Mouse (Mus musculus) hindbrain, embryonic 14.5 days (tissue): ENCODE measurements around the gene Capn8. TPM values are rescaled to one million over a fixed set of nuclear protein-coding genes. Genes with fewer than 3 reads are reported as not detected.

Experiments used
- ATAC-seq: fragments of 200-750 bp; cut with Nextera tagmentation; 2 replicates; pipeline ENCODE4 v1.8.0; 2017; ENCODE audit warnings: moderate number of reproducible peaks, mild to moderate bottlenecking, moderate TSS enrichment, moderate library complexity; ENCODE audit not compliant: low FRiP score
- DNase-seq: peaks from one replicate; pipeline ENCODE4 v3.0.0-alpha.2; 2015; ENCODE audit warnings: low spot score
- H3K27ac ChIP-seq: fragments of 300-500 bp; sonication (generic); 2 replicates; pipeline ENCODE4 v1.5.1; 2014; ENCODE audit warnings: mild to moderate bottlenecking, moderate library complexity
- H3K27me3 ChIP-seq: fragments of 300-500 bp; sonication (generic); 2 replicates; pipeline ENCODE4 v1.6.1; 2014; ENCODE audit warnings: mild to moderate bottlenecking, low read length, mixed read lengths; ENCODE audit not compliant: control insufficient read depth, insufficient read depth
- H3K36me3 ChIP-seq: fragments of 300-500 bp; sonication (generic); replicated peaks from 2 replicates; pipeline ENCODE4 v1.6.1; 2014; ENCODE audit not compliant: control insufficient read depth, insufficient read depth
- H3K4me1 ChIP-seq: fragments of 300-500 bp; sonication (generic); replicated peaks from 2 replicates; pipeline ENCODE4 v1.6.1; 2014; ENCODE audit warnings: antibody characterized with exemption, low read length, mixed read lengths; ENCODE audit not compliant: control insufficient read depth, insufficient read depth
- H3K4me2 ChIP-seq: fragments of 300-500 bp; sonication (generic); replicated peaks from 2 replicates; pipeline ENCODE4 v1.6.1; 2014; ENCODE audit warnings: mild to moderate bottlenecking, moderate library complexity
- H3K4me3 ChIP-seq: fragments of 300-500 bp; sonication (generic); replicated peaks from 2 replicates; pipeline ENCODE4 v1.5.1; 2014; ENCODE audit warnings: mild to moderate bottlenecking, low read length
- H3K9ac ChIP-seq: fragments of 300-500 bp; sonication (generic); 2 replicates; pipeline ENCODE4 v1.6.1; 2014
- H3K9me3 ChIP-seq: fragments of 300-500 bp; sonication (generic); 2 replicates; pipeline ENCODE4 v1.6.1; 2016; ENCODE audit warnings: low read length; ENCODE audit not compliant: control insufficient read depth
- WGBS: fragments of 180-500 bp; shearing (Covaris S2); extraction: QIAGEN DNeasy Blood & Tissue Kit; methylation state at CpG from one replicate; pipeline ENCODE4 v1.1.7; 2014; 5-methylcytosine and 5-hydroxymethylcytosine counted together
- polyA plus RNA-seq: library from polyadenylated mRNA; unstranded; fragments of >200 nt; fragmentation: Nextera tagmentation; extraction: Ambion mirVana; gene quantifications from 2 replicates; pipeline ENCODE4 v1.2.1, GENCODE M21; 2014

The Capn8 gene
- not detected in 2 replicates for polyA plus RNA-seq

- 82% methylated on average over 5 of the region's 5 CpGs for WGBS
- DNase-seq (no peak), ATAC-seq (no peak)
- no peaks in the 10 kb centered on the region for H3K9me3 ChIP-seq
- H3K27ac ChIP-seq, result no peak within 1 kb of the TSS
- H3K4me2 ChIP-seq, result no peak within 1 kb of the TSS
- H3K4me1 ChIP-seq, result peaks cover 11% of the 10 kb centered on the region
- no peaks in the 10 kb centered on the region for H3K27me3 ChIP-seq
- no peak within 1 kb of the TSS for H3K4me3 ChIP-seq
- no peak within 1 kb of the TSS for H3K9ac ChIP-seq
- no peaks in the 10 kb centered on the region for H3K36me3 ChIP-seq
Measured at GRCm38 (mm10) chr1:182564408-182565120, at the start of gene Capn8. Gene Capn8 (plus strand): TSS chr1:182565007.

GRCm38 (mm10) chr1:182516758-182517676 is 47.8 kb upstream of the Capn8 start, which contains the start of gene Capn2:
Gene Capn2 (minus strand): TSS chr1:182517608.
- H3K4me1 ChIP-seq, result peaks cover 17% of the 10 kb centered on the region
- peaks cover 10% of the 10 kb centered on the region for H3K36me3 ChIP-seq
- no peaks in the 10 kb centered on the region for H3K27me3 ChIP-seq
- H3K4me3 ChIP-seq, result peak within 1 kb of the TSS; percentile 79
- ATAC-seq, result peak; percentile 95
- DNase-seq, result peak; percentile 70
- H3K4me2 ChIP-seq, result peak within 1 kb of the TSS; percentile 86
- H3K9ac ChIP-seq, result peak within 1 kb of the TSS; percentile 89
- no peaks in the 10 kb centered on the region for H3K9me3 ChIP-seq
- WGBS, result under 1% methylated on average over 84 of the region's 84 CpGs
- peak within 1 kb of the TSS; percentile 84 for H3K27ac ChIP-seq

DNA sequence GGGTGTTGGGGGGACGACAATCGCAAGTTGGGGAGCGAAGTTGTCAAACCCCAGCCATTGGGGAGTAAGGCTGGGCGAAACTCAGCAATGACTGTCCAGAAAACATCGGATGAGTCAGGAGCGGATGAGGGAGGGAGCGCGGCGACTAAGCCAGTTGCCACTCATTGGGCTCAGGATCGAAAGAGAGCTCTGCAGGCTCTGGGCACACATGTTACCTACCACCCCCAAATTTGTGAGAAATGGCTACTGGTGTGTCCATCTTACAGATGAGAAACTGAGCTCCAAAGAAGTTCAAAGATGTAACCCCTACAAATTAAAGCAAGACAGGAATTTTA is 47.2 kb upstream of the Capn8 start:
- ATAC-seq (no peak), DNase-seq (no peak)
- Histone ChIP-seq H3K27ac (peak overlapping the region; percentile 84; the same call in 1 of the 2 replicates), H3K9ac (peak overlapping the region; percentile 89), H3K27me3 (no peaks in the 10 kb centered on the region), H3K4me3 (peak overlapping the region; percentile 79), H3K4me2 (peak overlapping the region; percentile 86), H3K4me1 (peaks cover 17% of the 10 kb centered on the region), H3K9me3 (no peaks in the 10 kb centered on the region), H3K36me3 (0 out of 2 replicates have a peak, but pooled peaks cover 5% of the 10 kb centered on the region)
- under 1% methylated on average over 10 of the region's 10 CpGs for WGBS

DNA sequence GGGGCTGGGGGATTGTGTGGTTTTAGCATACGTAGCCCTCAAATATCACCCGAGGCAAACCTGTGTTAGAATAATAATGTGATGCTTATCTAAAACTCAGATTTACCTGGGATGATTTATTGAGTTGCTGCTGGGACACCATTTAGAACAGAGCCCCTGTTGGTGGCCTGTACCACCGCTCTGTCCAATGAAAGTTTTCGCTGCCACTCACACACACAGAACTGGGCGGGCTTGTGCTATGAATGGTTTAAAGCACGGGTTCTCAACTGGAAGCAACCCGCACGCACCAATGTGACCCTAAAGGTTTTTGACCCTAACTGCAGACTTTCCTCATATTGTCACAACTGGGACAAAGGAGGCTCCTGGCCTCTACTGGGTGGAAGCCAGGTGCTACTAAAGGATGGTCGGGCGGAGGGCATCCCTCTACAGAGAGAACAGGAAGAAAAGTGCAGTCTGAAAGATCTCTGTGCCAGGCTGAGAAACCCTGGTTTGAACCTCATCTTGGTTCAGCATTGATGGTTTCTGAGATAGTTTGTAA is 46.6 kb upstream of the Capn8 start:
- H3K4me3 ChIP-seq, result no peak overlapping the region
- H3K4me1 ChIP-seq, result peaks cover 17% of the 10 kb centered on the region
- WGBS, result 49% methylated on average over 10 of the region's 10 CpGs
- peak overlapping the region; percentile 86; the same call in 1 of the 2 replicates for H3K4me2 ChIP-seq
- no peaks in the 10 kb centered on the region for H3K9me3 ChIP-seq
- no peaks in the 10 kb centered on the region for H3K36me3 ChIP-seq
- DNase-seq (no peak), ATAC-seq (no peak)
- no peak overlapping the region for H3K9ac ChIP-seq
- no peak overlapping the region for H3K27ac ChIP-seq
- no peaks in the 10 kb centered on the region for H3K27me3 ChIP-seq

DNA sequence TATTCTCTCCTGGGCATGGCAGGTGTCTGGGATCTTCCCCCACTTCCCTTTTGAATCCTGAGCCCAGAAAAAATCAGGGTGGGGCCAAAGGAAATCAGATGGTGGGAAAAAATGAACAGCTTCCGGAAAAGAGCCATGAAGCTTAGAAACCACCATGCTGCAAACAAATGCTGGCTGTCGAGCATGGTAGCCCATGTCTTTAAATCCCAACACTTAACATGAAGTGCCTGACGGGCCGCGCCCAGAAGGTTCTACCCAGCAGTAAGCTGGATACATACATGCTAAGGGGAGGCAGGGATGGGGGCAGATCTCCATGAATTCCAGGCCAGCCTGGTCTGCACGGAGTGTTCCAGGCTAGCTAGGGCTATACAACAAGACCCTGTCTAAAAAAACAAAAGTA is 46.0 kb upstream of the Capn8 start:
- Histone ChIP-seq H3K9ac (no peak overlapping the region), H3K4me2 (no peak overlapping the region), H3K4me1 (peaks cover 17% of the 10 kb centered on the region), H3K9me3 (no peaks in the 10 kb centered on the region), H3K27ac (no peak overlapping the region), H3K27me3 (no peaks in the 10 kb centered on the region), H3K4me3 (no peak overlapping the region), H3K36me3 (no peaks in the 10 kb centered on the region)
- ATAC-seq (no peak), DNase-seq (no peak)
- 93% methylated on average over 6 of the region's 6 CpGs for WGBS

DNA sequence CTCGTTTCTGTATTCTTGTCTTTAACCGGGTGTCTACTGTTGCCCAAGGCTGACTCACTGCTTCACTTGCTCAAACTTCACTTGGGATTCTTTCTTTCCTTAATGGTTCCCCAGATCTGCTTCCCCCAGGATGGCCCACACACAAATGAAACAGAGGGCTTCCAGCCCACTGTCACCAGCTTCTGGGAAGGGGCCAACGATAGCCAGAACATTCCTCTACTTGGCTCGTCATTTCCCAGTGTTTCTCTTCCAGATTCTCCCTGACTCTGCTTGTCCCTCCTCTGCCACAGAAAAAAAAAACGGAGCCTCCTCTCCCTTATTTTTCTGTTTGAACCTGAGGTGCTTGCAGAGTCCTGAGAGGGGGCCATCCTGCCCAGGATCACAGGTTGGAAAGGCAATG is 45.5 kb upstream of the Capn8 start:
- Histone ChIP-seq H3K27ac (no peak overlapping the region), H3K36me3 (no peaks in the 10 kb centered on the region), H3K27me3 (no peaks in the 10 kb centered on the region), H3K4me2 (no peak overlapping the region), H3K9ac (no peak overlapping the region), H3K4me1 (peaks cover 17% of the 10 kb centered on the region), H3K9me3 (no peaks in the 10 kb centered on the region), H3K4me3 (no peak overlapping the region)
- DNase-seq (no peak), ATAC-seq (no peak)
- 81% methylated on average over 5 of the region's 5 CpGs for WGBS

DNA sequence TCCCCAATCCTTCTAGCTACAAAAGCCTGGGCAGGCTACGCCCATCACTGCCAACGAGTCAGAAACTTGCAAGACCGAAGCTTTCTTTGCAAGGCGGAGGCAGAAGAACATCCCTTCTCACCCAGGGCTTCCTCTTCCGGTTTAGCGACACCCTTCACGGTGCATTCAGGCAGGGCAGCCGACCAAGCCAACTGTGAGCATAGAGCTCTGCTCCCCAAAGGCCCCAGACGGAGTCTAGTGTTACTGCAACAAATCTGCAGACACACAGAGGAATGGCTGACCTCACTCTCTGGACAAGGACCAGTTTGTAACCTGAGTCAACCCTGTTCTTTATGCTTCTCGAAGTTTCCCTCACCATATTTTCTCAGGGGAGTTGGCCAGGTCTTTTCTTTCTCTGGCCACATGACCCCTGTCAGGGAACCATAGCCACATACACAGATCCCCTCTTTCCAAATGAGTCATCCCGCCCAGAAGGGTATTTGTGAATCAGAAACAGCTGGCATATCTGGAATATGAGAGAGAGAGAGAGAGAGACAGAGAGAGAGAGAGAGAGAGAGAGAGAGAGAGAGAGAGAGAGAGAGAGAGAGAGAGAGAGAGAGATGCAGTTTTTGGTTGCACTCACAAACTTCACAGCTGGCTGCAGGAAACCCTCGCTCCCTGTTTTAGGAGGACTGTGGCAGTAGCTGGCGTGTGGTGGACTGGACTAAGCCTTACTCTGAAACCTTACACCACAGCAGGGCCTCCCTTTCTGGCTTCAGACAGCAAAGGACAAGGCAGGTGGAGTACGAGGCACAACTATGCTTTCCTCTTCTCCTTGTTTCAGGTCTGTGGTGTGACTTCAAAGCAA is 44.5 kb upstream of the Capn8 start:
- H3K4me2 ChIP-seq, result 0 out of 2 replicates have a peak overlapping the region, but pooled peaks have one; percentile 10
- no peaks in the 10 kb centered on the region for H3K36me3 ChIP-seq
- no peak overlapping the region for H3K4me3 ChIP-seq
- no peaks in the 10 kb centered on the region for H3K9me3 ChIP-seq
- H3K9ac ChIP-seq, result no peak overlapping the region
- no peaks in the 10 kb centered on the region for H3K27me3 ChIP-seq
- 32% methylated on average over 14 of the region's 14 CpGs for WGBS
- H3K27ac ChIP-seq, result no peak overlapping the region
- peaks cover 13% of the 10 kb centered on the region for H3K4me1 ChIP-seq
- DNase-seq (no peak), ATAC-seq (no peak)

DNA sequence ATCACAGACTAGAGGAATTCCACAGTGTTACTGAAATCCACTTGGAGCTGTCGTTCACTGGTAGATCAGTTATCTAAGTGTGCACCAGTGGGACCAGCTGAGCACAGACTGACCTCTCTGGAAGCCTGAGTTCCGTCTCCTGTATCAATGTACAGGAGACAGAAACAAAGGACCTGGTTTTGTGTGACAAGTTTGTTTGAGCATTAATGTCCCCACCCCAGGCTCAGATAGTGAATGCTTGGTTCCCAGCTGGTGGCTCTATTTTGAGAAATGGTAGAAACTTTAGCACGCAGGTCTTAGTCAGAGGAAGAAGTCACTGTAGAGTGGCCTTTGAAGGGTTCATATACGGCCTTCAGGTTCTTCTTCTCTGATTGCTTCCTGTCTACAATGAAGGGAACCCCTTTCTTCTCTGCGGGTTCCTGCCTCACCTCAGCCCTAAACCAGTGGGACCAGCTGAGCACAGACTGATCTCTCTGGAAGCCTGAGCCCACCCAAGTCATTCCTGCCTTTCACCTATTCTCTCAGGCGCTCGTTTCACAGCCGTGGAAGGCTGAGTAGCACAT is 43.8 kb upstream of the Capn8 start:
- peaks cover 6% of the 10 kb centered on the region for H3K4me1 ChIP-seq
- no peaks in the 10 kb centered on the region for H3K9me3 ChIP-seq
- ATAC-seq, result no peak
- no peak overlapping the region for H3K9ac ChIP-seq
- H3K27me3 ChIP-seq, result no peaks in the 10 kb centered on the region
- H3K27ac ChIP-seq, result no peak overlapping the region
- no peak overlapping the region for H3K4me2 ChIP-seq
- WGBS, result 76% methylated on average over 8 of the region's 8 CpGs
- no peak for DNase-seq
- H3K36me3 ChIP-seq, result no peaks in the 10 kb centered on the region
- H3K4me3 ChIP-seq, result no peak overlapping the region
